Mouse (Mus musculus) liver, adult 2 months (tissue): ENCODE results near the gene Smim5.

ENCODE experiments used
- CTCF ChIP-seq: fragments of 200-500 bp; IDR thresholded peaks from 2 replicates; pipeline ENCODE4 v1.5.1; 2011; ENCODE audit warnings: low read depth, low read length, control low read depth
- POLR2A ChIP-seq: fragments of 200-500 bp; IDR thresholded peaks from 2 replicates; pipeline ENCODE4 v1.6.1; 2011; ENCODE audit warnings: low read length, control low read depth; ENCODE audit not compliant: insufficient read depth; ENCODE audit errors: extremely low read depth

GRCm38 (mm10) chr11:115948316-115948715 lies 48.5 kb downstream of the Smim5 start:
- no peak for TF ChIP-seq CTCF
- TF ChIP-seq POLR2A: no peak
